ENCODE assay signal across 11 mouse cellular contexts in the genomic region with DNA sequence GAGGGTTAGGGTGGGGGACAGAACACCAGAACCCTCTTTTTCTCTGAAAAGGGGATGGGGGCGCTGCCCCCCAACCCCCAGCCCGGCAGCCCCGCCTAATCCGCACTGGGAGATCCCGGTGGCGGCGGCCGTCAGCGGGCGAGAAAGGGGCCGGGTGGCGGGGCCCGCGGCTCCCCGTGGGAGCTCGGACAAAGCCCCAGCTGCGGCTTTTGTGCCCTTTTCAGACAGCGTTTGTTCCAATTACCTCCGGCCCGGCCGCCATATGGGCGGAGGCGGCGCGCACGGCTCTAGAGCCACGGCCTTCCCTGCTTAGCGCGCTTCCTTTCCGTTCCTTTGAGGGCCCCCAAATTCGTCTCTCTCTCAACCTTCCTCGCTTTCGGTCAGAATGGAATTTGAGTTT. TPM values are rescaled to one million over a fixed set of nuclear protein-coding genes. Genes with fewer than 3 reads are reported as not detected.
A peak's percentile ranks its signal among the peaks of the same experiment; 100 is the strongest.
DNase-seq lines count a peak whose midpoint lies in the region; ATAC-seq lines count a peak whose summit lies in the region.
"Had no signal": no experiment of that assay in that cellular context is flagged by ENCODE, and none has a peak within 500 bp of the region (broad histone marks: within the 10 kb centered on the region; RNA-seq: fewer than 3 reads in every experiment).

No protein-coding gene starts in this region.

- WGBS in hindbrain, embryonic 15.5 days: 1% methylated on average over 33 of the region's 33 CpGs

- H3K4me3 ChIP-seq in hindbrain, embryonic 15.5 days: peak overlapping the region; percentile 48
- H3K4me3 ChIP-seq: megakaryocyte, embryonic 14.5 days had no signal

- H3K27me3 ChIP-seq in hindbrain, embryonic 15.5 days: peaks cover 44% of the 10 kb centered on the region

- DNase-seq in cerebellum, postnatal 10 days: peak; percentile 52 to 54
- DNase-seq in cerebellum, postnatal 36 days: no peak
- peak; percentile 59 for DNase-seq in embryo, embryonic 9.5 days (ENCODE audit: extremely low spot score)
- peak; percentile 63 for DNase-seq in neural tube, embryonic 10.5 days (ENCODE audit: extremely low spot score, low spot score)
- DNase-seq in right cerebral cortex, postnatal 25 days: no peak
- DNase-seq in T-cell, adult 2 months (ENCODE audit: low spot score): no peak
- no peak for DNase-seq in frontal cortex, postnatal 14 days (ENCODE audit: low spot score in 2 of 2)
- DNase-seq: cerebellum, adult 8-10 months; gastrocnemius, postnatal 25 days had no signal

- peak overlapping the region; percentile 69 for H3K4me2 ChIP-seq in hindbrain, embryonic 15.5 days

- H3K27ac ChIP-seq in hindbrain, embryonic 15.5 days (replicated peaks): peak overlapping the region; percentile 85

- H3K9me3 ChIP-seq in hindbrain, embryonic 15.5 days: no peaks in the 10 kb centered on the region
- H3K9me3 ChIP-seq: megakaryocyte, embryonic 14.5 days had no signal

- H3K36me3 ChIP-seq in hindbrain, embryonic 15.5 days: no peaks in the 10 kb centered on the region

- no peak for ATAC-seq in hindbrain, embryonic 15.5 days (ENCODE audit: low FRiP score, low read depth)

- peak overlapping the region; percentile 60 for H3K9ac ChIP-seq in hindbrain, embryonic 15.5 days

- H3K4me1 ChIP-seq in hindbrain, embryonic 15.5 days (replicated peaks): peaks cover 38% of the 10 kb centered on the region

RNA-seq across cellular contexts. Expression of gene Lhx5, which starts 6.5 kb away (rescaled TPM):
- polyA plus RNA-seq in hindbrain, embryonic 15.5 days (2015; fragmentation: Nextera tagmentation; extraction: Ambion mirVana): 26.3 and 31.4 TPM in 2 replicates

RNA-seq across cellular contexts. Expression of gene Sdsl, which starts 34.6 kb away (rescaled TPM):
- polyA plus RNA-seq in hindbrain, embryonic 15.5 days (2015; fragmentation: Nextera tagmentation; extraction: Ambion mirVana): 6.5 and 6.9 TPM in 2 replicates

RNA-seq across cellular contexts. Expression of gene Sds, which starts 38.3 kb away (rescaled TPM):
- not detected in 2 replicates for polyA plus RNA-seq in hindbrain, embryonic 15.5 days (2015; fragmentation: Nextera tagmentation; extraction: Ambion mirVana)

Comparison
In these comparisons a context has a peak if more than half of its experiments do, and no peak if none do; other contexts are left out.
1. DNase-seq: peak in cerebellum, postnatal 10 days (2 of 2), embryo, embryonic 9.5 days (single experiment) and neural tube, embryonic 10.5 days (single experiment); none in cerebellum, postnatal 36 days (0 of 2), right cerebral cortex, postnatal 25 days (single experiment), T-cell, adult 2 months (single experiment) and frontal cortex, postnatal 14 days (0 of 2).